Mouse (Mus musculus): ENCODE data around the gene Lrig3.

Gene Lrig3

DNA sequence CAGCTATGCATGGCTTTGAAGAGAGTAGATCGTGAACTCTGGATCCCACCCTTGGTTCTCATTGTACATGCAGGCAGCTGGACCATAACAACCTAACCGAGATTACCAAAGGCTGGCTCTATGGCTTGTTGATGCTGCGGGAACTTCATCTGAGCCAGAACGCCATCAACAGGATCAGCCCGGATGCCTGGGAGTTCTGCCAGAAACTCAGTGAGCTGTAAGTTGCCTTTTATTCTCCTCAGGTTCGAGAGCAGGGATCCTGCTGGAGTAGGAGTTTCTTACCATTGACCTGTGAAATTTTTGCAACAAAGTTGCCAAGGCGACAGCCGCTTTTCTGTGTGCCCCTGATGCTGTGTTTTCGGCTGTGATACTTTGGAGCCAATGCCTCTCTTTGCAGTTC lies 31.0 kb downstream of the Lrig3 start:
- in situ Hi-C loops (cut with MboI; ENCODE audit: unreplicated experiment in 2 of 2): no loop called here

DNA sequence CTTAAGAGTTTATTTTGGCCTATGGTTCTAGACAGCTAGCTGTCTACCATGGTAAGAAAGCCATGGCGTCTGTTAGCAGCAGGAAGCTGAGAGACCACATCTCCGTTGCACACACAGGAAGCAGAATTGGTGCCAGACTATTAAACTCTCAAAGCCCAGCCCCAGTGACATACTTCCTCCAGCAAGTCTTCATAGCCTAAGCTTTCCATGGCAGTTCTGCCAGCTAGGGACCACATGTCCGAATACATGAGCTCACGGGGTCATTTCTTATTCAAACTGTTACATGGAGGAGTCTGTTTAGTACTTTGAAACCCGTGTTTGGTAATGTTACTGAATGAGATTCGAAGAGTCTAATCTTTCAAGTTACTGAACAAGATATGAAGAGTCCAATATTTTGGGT lies 33.6 kb downstream of the Lrig3 start:
- in situ Hi-C loops (cut with MboI; ENCODE audit: unreplicated experiment in 2 of 2): no loop called here

DNA sequence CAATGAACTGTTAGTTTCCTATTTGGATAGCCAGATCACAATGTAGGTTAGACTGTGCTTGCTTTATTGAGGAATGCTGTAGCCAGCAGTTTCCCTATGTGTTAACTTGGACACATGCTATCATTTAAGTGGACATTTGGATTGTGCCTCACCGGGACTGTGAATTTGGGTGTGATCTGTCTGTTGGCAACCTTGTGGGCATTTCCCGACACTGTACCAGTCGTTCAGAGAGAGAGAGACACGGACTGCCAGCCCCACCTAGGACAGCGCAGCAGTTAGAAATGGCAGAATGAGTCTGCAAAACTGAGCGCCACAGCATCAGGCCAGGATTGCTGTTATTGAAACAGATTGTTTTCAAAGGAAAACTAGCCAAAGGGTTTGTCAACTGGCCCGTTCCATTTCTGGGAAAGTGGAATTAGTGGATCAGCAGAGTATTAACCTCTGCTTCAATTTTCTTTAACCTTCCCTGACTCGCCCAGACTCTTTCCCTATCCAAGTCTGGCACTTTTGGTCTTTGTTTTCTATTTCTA lies 35.0 kb downstream of the Lrig3 start:
- in situ Hi-C loops (cut with MboI; ENCODE audit: unreplicated experiment in 2 of 2): no loop called here

DNA sequence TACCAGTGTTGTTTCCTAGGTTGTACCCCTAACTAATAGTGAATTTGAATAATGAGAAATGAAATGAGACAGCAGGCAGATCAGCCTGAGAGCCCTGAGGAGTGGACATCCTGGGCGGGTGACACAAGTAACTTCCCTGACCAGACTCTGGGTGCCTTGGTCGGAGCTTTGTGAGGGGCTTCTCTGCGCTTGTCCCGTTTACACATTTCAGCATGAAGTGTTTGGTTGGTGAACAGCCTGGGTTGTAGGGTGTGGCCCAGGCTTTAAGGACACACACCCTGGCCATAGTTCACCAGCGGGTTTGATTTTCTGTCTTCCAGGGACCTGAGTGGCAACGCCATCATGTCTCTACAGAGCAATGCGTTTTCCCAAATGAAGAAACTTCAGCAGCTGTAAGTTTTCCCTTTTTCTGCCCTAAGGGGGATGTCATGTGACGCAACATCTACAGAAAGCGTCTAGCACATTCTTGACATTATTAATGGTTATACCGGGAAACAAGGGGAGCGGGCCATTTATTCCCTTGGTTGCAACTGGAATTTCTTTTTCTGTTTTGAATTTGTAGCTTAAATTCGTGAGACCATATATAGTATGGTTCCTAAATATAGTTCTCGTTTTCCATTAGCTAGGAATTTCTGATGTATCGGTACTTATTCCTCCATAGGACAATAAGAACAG lies 36.2 kb downstream of the Lrig3 start:
- in situ Hi-C loops (cut with MboI; ENCODE audit: unreplicated experiment in 2 of 2): no loop called here

DNA sequence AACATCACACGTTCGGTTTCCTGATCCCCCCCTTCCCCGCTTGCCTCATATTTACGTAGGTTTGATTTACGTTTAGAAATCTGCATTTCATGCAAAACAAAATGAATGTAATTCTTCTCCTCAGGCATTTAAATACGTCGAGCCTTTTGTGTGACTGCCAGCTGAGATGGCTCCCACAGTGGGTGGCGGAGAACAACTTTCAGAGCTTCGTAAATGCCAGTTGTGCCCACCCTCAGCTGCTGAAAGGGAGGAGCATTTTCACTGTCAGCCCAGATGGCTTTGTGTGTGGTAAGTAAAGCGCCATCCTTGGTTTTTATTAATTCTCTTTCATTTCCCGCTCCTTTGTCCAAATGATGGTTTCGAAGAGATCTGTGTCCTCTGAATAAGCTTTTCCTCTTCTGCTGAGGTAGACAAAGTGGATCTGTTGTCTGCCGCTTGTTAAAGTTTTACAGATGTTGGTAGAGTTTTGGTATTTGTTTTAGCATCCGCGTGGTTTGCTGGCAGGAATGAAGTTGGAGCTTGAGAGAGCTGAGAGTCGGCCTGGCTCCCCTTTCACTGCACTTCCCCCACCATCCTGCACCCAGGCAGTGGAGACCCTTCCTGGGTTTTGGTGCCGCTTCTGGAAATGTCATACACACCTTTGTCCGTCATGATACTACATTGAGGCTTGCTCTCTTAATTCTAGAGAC lies 37.0 kb downstream of the Lrig3 start:
- in situ Hi-C loops (cut with MboI; ENCODE audit: unreplicated experiment in 2 of 2): no loop called here

DNA sequence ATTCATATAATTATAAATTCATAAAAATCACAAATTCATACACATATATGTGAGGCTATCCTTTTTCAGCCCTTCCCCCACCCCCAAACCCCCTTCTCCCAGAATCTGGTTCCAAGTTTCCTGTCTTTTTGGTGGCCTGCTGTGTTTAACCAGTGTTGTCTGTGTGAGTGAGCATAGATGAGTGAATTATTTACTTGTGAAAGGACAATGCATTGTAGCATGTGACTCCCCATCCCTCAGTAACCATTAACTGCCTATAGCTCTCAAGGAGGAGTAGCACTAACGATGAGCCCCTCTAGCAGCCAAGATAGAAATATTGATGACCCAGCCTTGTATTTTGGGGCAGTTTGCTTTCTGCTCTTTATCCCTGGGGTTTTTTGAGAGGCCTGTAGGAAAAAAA lies 37.9 kb downstream of the Lrig3 start:
- in situ Hi-C loops (cut with MboI; ENCODE audit: unreplicated experiment in 2 of 2): no loop called here

DNA sequence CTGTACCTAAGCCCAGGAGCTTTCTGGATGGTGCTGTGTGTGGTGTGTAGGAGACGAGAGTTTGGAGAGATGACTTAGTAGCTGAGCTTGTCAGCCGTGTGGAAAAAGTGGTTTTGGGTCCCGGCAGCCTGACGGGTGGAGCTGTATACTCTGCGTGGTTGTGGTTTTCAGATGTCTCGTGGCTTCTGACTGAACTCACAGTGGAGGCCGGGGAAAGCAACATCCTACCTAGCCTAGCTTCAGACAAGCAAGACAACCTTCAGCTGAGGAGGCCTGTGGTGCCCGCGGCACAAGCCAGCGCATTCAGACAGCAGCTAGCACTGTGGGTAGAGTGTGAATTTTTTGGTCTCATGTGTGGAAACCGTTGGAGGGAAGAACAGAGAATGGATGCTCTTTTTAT lies 47.7 kb downstream of the Lrig3 start:
- in situ Hi-C loops (cut with MboI; ENCODE audit: unreplicated experiment in 2 of 2): no loop called here

DNA sequence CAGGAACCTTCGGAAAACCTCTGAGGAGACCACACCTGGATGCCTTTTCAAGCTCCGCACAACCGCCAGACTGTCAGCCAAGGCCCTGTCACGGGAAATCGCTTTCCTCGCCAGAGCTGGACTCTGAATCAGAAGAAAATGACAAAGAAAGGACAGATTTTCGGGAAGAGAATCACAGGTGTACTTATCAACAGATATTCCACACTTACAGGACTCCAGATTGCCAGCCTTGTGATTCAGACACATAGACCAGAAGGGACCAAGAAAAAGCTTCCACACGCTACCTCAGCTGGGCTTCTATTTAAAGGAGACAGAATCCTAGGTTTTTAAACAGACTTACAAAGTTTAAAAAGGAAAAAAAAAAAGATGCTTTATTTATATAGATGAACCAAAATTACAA lies 48.7 kb downstream of the Lrig3 start:
- in situ Hi-C loops (cut with MboI; ENCODE audit: unreplicated experiment in 2 of 2): no loop called here

DNA sequence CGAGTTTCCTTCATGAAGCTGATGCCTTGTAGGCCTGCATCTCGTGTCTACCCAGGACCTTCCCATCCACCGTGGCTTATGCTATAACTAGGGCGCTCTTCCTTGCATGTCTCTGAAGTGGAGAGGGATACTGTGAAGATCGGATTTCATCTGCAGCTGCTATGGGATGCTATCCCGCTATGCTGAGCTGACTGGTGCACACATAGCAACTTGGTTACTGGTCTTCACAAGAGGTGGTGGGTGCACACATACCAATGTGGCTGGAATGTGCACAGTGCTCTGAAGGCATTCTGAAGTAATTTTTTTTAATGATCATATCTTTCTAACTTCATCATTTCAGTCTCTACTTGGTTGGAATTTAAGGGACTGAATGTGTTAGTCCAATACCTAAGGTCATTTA lies 49.7 kb downstream of the Lrig3 start:
- in situ Hi-C loops (cut with MboI; ENCODE audit: unreplicated experiment in 2 of 2): no loop called here

DNA sequence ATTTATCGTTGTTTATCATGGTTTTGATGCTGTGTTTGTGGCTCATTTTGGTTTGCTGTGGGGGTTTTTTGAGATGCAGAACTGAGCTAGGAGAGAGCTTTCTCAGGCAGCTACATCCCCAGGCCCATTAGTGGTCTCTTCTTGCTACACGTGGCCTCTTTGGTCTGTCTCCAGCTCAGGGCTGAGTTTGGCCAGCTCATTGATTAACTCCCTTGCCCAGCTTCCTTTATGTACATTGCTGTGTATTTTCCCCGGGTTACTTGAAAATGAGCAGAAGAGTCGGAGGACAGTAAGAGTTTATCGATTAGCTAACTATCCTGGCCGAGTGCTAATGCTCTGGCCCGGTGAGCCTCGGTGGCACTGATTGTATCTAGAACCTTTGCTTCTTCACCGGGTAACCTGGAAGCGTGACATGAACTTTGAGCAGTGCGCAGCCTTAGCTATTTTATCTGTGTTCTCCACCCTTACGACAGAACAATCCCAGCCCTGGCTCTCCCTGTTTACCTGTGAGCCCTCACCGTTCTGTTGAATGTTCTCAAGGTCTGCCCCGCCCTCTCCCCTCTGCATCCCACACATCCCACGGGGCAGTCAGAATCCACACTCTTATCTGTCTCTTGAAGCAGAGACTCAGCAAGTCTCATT lies 53.5 kb downstream of the Lrig3 start:
- in situ Hi-C loops (cut with MboI; ENCODE audit: unreplicated experiment in 2 of 2): no loop called here

DNA sequence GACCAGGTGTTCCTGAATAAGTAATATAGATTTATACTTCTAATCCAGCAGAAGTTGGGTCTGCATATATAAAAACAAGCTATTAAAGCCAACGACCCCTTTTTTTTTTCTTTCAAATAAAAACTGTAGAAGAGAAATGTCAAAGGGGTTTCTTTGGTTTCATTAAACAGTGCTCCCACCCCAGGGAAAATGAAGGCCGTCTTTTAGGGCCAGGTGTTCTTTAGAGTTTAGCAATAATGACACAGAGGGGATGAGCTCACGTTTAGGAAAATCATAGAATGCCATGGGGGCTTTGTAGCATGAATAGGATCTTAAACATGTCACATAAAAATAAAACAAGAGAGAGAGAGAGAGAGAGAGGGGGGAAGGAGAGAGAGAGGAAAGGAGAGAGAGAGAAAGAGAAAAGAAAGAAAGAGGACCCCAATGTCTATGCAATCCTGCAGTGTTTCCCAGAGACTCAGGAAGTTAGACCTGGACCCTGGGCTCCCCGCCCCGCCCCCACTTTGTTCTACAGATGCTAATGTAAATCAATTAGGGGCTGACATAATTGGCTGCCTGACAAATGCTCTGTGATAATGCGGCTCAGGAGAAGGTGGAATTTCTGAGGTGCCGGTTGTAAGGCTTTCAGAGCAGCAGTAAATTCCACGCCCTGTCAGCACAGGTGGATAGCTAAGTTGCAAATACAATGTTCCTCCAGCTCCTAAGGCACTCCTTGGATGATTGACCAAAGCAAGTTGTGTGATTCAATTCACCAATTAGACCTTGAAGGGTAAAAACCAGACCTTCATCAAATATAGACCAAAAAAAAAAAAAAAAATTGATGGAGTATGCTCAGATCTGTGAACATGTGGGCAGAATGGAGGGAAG lies 62.8 kb downstream of the Lrig3 start:
- in situ Hi-C loops (cut with MboI; ENCODE audit: unreplicated experiment in 2 of 2): no loop called here

DNA sequence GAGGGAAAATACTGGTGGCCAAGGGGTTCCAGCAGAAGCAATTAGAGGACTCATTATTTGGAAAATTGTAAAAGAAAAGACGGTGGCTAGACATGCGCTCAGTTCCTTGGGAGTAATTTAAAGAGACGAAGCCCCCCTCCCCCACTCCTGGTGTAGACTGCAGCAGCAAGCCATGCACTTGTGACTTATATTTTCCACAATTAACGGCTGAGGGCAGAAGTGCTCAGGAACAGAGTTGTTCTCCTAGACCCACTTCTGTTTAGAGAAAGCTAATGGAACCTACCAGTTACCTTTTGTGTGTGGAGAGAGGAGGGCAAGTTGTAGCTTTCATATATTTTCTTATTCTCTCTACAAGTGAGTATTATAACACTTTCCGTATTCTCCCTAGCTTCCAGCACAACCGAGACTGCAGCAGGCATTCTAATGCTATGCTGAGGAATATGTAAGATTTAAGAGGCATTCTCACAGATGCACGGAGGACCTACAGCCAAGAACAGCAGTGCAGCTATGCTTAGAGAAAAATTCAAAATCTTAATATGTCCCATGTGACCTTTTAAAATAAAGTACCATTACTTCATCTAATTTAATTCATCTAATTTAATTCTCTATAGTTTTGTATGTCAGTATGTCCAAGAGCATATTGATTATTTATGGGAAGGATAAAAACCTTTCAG lies 63.6 kb downstream of the Lrig3 start:
- in situ Hi-C loops (cut with MboI; ENCODE audit: unreplicated experiment in 2 of 2): no loop called here

DNA sequence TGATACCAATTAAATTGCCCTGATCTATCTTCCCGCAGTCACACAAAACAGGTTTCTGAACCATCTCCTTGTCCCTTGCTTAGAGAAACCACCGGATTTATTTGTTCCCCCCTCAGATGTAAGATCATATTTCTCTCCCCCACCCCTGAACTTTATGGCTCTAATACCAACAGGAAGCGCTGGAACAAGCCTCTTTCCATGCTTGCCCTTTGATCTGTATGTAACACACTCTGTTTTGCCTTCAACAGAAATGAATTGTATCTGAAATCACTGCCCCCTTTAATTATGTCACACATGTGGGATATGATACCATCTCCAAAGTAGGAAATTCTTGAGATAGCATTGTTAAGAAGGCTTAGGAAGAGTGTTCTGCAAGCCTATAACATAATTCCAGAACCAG lies 90.9 kb downstream of the Lrig3 start:
- in situ Hi-C loops (cut with MboI; ENCODE audit: unreplicated experiment in 2 of 2): no loop called here

DNA sequence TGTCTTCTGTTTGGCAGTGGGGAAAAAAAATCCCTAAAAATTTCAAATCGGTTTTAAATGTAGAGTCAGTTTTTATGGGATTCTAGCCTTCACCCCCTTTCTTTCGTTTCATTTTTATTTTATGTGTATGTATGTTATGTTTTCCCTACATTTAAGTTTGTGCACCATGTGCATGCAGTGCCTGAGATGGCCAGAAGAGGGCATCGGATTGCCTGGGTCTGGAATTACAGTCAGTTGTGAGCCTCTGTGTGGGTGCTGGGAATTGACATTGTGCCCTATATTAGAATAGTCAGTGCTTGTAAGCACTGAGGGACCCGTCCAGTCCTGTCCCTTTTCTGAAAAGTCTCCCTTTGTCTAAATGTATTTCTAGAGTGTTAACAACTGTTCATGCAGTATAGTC lies 96.8 kb downstream of the Lrig3 start:
- in situ Hi-C loops (cut with MboI; ENCODE audit: unreplicated experiment in 2 of 2): no loop called here
